Mouse (Mus musculus): ENCODE measurements around the gene Pglyrp2.

- no peak for TF ChIP-seq POLR2A (IDR thresholded peaks at IDR 0.05; ENCODE audit: borderline replicate concordance, extremely low read depth, insufficient read depth, insufficient read length, poor library complexity, severe bottlenecking)
- no peak for TF ChIP-seq CTCF (IDR thresholded peaks at IDR 0.05; ENCODE audit: borderline replicate concordance, extremely low read depth, insufficient read depth, insufficient read length)
These were observed 45.2 kb downstream of the Pglyrp2 start for GRCm38 (mm10) chr17:32378786-32379185.

Measured in brain, embryonic 14.5 days (tissue).